Mouse (Mus musculus) heart, postnatal 14 days (tissue): ENCODE results near the gene Cyp2c65. TPM values are rescaled to one million over a fixed set of nuclear protein-coding genes. Genes with fewer than 3 reads are reported as not detected.
"Not testable (repeated sequence)": the region's sequence is repeated elsewhere in the genome, so short reads cannot be mapped to it uniquely, and the experiment has no call there.

ENCODE experiments used
- DNase-seq, 2 experiments: peaks; one replicate each; pipeline ENCODE4 v3.0.0; 2021 to 2022
- intact Hi-C: fragments of 180-260 bp; cut with DNase I; formaldehyde crosslinking; loops from one replicate; pipeline ENCODE4 v1.15.1; 2025
- long read RNA-seq, 2 experiments: library from polyadenylated mRNA; stranded (forward); transcript quantifications; one replicate each; pipeline ENCODE4 v2.0.0; 2021
- total RNA-seq, 2 experiments: library from RNA; stranded (reverse); gene quantifications; 2 replicates each; pipeline ENCODE4 v1.2.3; 2021

The Cyp2c65 gene
- not detected for total RNA-seq
- long read RNA-seq, experiment 1: 0 reads
- long read RNA-seq, experiment 2: 0 reads

DNA sequence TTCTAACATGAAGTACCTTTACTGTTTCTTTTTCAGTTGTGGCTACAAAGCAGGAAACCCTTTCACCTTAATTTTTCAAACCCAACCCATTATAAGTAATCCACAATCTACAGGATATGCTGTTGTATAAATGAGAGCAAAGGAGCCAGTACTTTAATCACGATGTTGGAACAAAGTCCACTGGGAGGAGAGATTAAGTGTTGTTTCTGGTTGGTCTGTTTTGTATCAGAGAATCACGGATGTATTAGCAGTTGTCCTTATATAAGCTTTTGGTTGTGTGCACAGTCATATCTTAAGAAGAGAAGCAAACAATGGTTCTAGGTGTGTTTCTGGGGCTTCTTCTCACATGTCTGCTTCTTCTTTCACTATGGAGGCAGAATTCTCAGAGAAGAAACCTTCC is at the start of gene Cyp2c65:
Cyp2c65 (plus strand) TSS at position 297 of the 400 bp plus-strand sequence.
- no peak for DNase-seq
- intact Hi-C loops: no loop called here

GRCm38 (mm10) chr19:39057928-39058327 is 2.9 kb upstream of the Cyp2c65 start:
- no peak for DNase-seq
- intact Hi-C loops: no loop called here

DNA sequence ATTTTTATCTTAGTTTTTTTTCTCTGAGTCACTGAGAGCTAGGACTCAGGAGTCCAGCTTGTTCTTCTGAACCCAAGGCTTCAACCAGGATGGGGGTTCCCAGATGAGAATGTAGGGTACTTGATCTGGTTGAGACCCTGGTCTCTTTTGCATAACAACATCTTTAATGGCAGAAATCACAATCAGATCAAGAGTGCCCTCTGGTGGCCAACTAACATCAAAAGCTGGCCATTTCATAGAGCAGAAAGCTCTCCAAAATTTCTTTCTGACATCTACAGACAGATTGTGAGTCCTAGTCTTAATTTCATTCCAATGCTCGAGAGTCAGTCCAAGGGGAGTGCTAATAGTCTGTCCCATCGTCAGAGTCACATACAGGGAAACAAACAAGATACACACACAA is 38.0 kb downstream of the Cyp2c65 start:
- DNase-seq, intact Hi-C loops: not testable (repeated sequence)

- intact Hi-C loops: no loop called here
- no peak for DNase-seq
Measured at GRCm38 (mm10) chr19:39113644-39114043, 52.8 kb downstream of the Cyp2c65 start, which contains the start of gene Cyp2c66. Cyp2c66 (plus strand) TSS chr19:39113898.

Other genes with a start within 250 kb of the Cyp2c65 start
- 1 to 10 TPM; 5.4 to 6.7 TPM for gene Noc3l, start 241.8 kb upstream of the Cyp2c65 start, total RNA-seq
- 1 to 10 TPM; 5.8 to 6.6 TPM for gene Tbc1d12, start 224.4 kb upstream of the Cyp2c65 start, total RNA-seq
- gene Hells, start 130.1 kb upstream of the Cyp2c65 start, total RNA-seq: 1 to 10 TPM; 1.8 to 4.5 TPM
- gene Cyp2c55, start 54.0 kb upstream of the Cyp2c65 start, total RNA-seq: not detected
- not detected for gene Cyp2c66, start 52.9 kb downstream of the Cyp2c65 start, total RNA-seq
- gene Cyp2c29, start 208.4 kb downstream of the Cyp2c65 start, total RNA-seq: not detected